Mouse (Mus musculus): ENCODE measurements at regions not wholly inside any gene's neighbourhood (a gene's known extent, or its start where the extent isn't known, plus 50 kb on each side); places are given as distances from the start of the nearest gene placed in this dataset.

- Histone ChIP-seq H3K79me2 (replicated peaks; ENCODE audit: control insufficient read depth, insufficient read depth, low read length) (no peaks in the 10 kb centered on the region), H3K4me1 (ENCODE audit: control insufficient read depth, insufficient read depth, low read length) (peaks cover 1% of the 10 kb centered on the region; the same call in 1 of the 2 replicates), H3K9ac (ENCODE audit: low read depth, low read length) (no peak overlapping the region), H3K4me3 (no peak overlapping the region), H3K27ac (no peak overlapping the region), H3K36me3 (ENCODE audit: control insufficient read depth, insufficient read depth, low read length) (no peaks in the 10 kb centered on the region), H3K27me3 (ENCODE audit: control insufficient read depth, insufficient read depth, low read length) (no peaks in the 10 kb centered on the region; the same call in 1 of the 2 replicates)
- TF ChIP-seq POLR2A (IDR thresholded peaks at IDR 0.05; ENCODE audit: insufficient read depth, low read depth, low read length) = no peak
- TF ChIP-seq EP300 (IDR thresholded peaks at IDR 0.05; ENCODE audit: insufficient read depth, low read depth, low read length) = no peak
- no peak for TF ChIP-seq CTCF (IDR thresholded peaks at IDR 0.05)
- intact Hi-C loops (cut with DNase I) = loop anchor here (5.0 kb wide), 1 partner anchor 34 kb away; no protein-coding TSS in a partner anchor
- 13% methylated on average over 5 of the region's 5 CpGs for WGBS
- no peak for DNase-seq
Measured at GRCm38 (mm10) chr10:6011029-6011428, 88.8 kb upstream of the Rgs17 start.

GRCm38 (mm10) chr10:6007238-6007972 lies 85.2 kb upstream of the Rgs17 start:
- 21% methylated on average over 1 of the region's 1 CpGs for WGBS

GRCm38 (mm10) chr10:5981433-5981832 lies 59.2 kb upstream of the Rgs17 start:
- no peaks in the 10 kb centered on the region for H3K79me2 ChIP-seq (replicated peaks; ENCODE audit: control insufficient read depth, insufficient read depth, low read length)
- H3K9ac ChIP-seq (ENCODE audit: low read depth, low read length) = no peak overlapping the region
- no peak overlapping the region for H3K27ac ChIP-seq
- no peaks in the 10 kb centered on the region for H3K4me1 ChIP-seq (ENCODE audit: control insufficient read depth, insufficient read depth, low read length)
- no peak overlapping the region for H3K4me3 ChIP-seq
- no peaks in the 10 kb centered on the region for H3K27me3 ChIP-seq (ENCODE audit: control insufficient read depth, insufficient read depth, low read length)
- no peaks in the 10 kb centered on the region for H3K36me3 ChIP-seq (ENCODE audit: control insufficient read depth, insufficient read depth, low read length)
- intact Hi-C loops (cut with DNase I) = no loop called here
- TF ChIP-seq POLR2A (IDR thresholded peaks at IDR 0.05; ENCODE audit: insufficient read depth, low read depth, low read length) (no peak), EP300 (IDR thresholded peaks at IDR 0.05; ENCODE audit: insufficient read depth, low read depth, low read length) (no peak), CTCF (IDR thresholded peaks at IDR 0.05) (no peak)
- WGBS = 92% methylated on average over 1 of the region's 1 CpGs
- no peak for DNase-seq

More at GRCm38 (mm10) chr10:6007238-6007972, 85.2 kb upstream of the Rgs17 start:
- TF ChIP-seq POLR2A (IDR thresholded peaks at IDR 0.05; ENCODE audit: insufficient read depth, low read depth, low read length) (no peak), EP300 (IDR thresholded peaks at IDR 0.05; ENCODE audit: insufficient read depth, low read depth, low read length) (no peak), CTCF (IDR thresholded peaks at IDR 0.05) (no peak)
- Histone ChIP-seq H3K27ac (no peak overlapping the region), H3K4me3 (no peak overlapping the region), H3K9ac (ENCODE audit: low read depth, low read length) (no peak overlapping the region), H3K27me3 (ENCODE audit: control insufficient read depth, insufficient read depth, low read length) (no peaks in the 10 kb centered on the region), H3K79me2 (replicated peaks; ENCODE audit: control insufficient read depth, insufficient read depth, low read length) (no peaks in the 10 kb centered on the region), H3K36me3 (ENCODE audit: control insufficient read depth, insufficient read depth, low read length) (no peaks in the 10 kb centered on the region), H3K4me1 (ENCODE audit: control insufficient read depth, insufficient read depth, low read length) (peaks cover 1% of the 10 kb centered on the region; the same call in 1 of the 2 replicates)
- peak in 1 of 2 experiments; percentile 18 for DNase-seq
- intact Hi-C loops (cut with DNase I) = no loop called here

GRCm38 (mm10) chr10:5978534-5978933 lies 56.3 kb upstream of the Rgs17 start:
- Histone ChIP-seq H3K9ac (ENCODE audit: low read depth, low read length) (no peak overlapping the region), H3K27ac (no peak overlapping the region), H3K27me3 (ENCODE audit: control insufficient read depth, insufficient read depth, low read length) (no peaks in the 10 kb centered on the region), H3K36me3 (ENCODE audit: control insufficient read depth, insufficient read depth, low read length) (no peaks in the 10 kb centered on the region), H3K79me2 (replicated peaks; ENCODE audit: control insufficient read depth, insufficient read depth, low read length) (no peaks in the 10 kb centered on the region), H3K4me3 (no peak overlapping the region), H3K4me1 (ENCODE audit: control insufficient read depth, insufficient read depth, low read length) (no peaks in the 10 kb centered on the region)
- no peak for DNase-seq
- 88% methylated on average over 1 of the region's 1 CpGs for WGBS
- no peak for TF ChIP-seq EP300 (IDR thresholded peaks at IDR 0.05; ENCODE audit: insufficient read depth, low read depth, low read length)
- no peak for TF ChIP-seq POLR2A (IDR thresholded peaks at IDR 0.05; ENCODE audit: insufficient read depth, low read depth, low read length)
- TF ChIP-seq CTCF (IDR thresholded peaks at IDR 0.05) = no peak
- intact Hi-C loops (cut with DNase I) = loop anchor here (5.0 kb wide), 1 partner anchor 34 kb away; no protein-coding TSS in a partner anchor

Data from heart, adult 2 months (tissue).